Mouse (Mus musculus): ENCODE measurements around the gene Traf3ip1. TPM values are rescaled to one million over a fixed set of nuclear protein-coding genes. Genes with fewer than 3 reads are reported as not detected.

Gene Traf3ip1
- polyA plus RNA-seq, 1 experiment from 2014 or later: 2.5 TPM

- Histone ChIP-seq H3K9ac (peak overlapping the region; percentile 71), H3K4me2 (peak overlapping the region; percentile 67), H3K4me3 (replicated peaks) (peak overlapping the region; percentile 40), H3K9me3 (replicated peaks) (no peaks in the 10 kb centered on the region), H3K27ac (peak overlapping the region; percentile 95), H3K36me3 (no peaks in the 10 kb centered on the region), H3K4me1 (replicated peaks) (peaks cover 74% of the 10 kb centered on the region), H3K27me3 (no peaks in the 10 kb centered on the region)
- ATAC-seq (ENCODE audit: low read depth): peak; percentile 19
- 56% methylated on average over 19 of the region's 19 CpGs for WGBS (ENCODE audit: insufficient replicate concordance)
- DNase-seq: peak; percentile 40
Measured at GRCm38 (mm10) chr1:91533961-91534723, 39.7 kb downstream of the Traf3ip1 start.

- no peaks in the 10 kb centered on the region for H3K27me3 ChIP-seq
- 45% methylated on average over 22 of the region's 22 CpGs for WGBS (ENCODE audit: insufficient replicate concordance)
- ATAC-seq (ENCODE audit: low read depth) (no peak), DNase-seq (peak; percentile 24)
- H3K9me3 ChIP-seq (replicated peaks): no peaks in the 10 kb centered on the region
- no peaks in the 10 kb centered on the region; the same call in 1 of the 2 replicates for H3K36me3 ChIP-seq
- peak overlapping the region; percentile 99 for H3K27ac ChIP-seq
- peak overlapping the region; percentile 96 for H3K4me2 ChIP-seq
- peaks cover 85% of the 10 kb centered on the region for H3K4me1 ChIP-seq (replicated peaks)
- peak overlapping the region; percentile 85; the same call in 1 of the 2 replicates for H3K4me3 ChIP-seq (replicated peaks)
- H3K9ac ChIP-seq: peak overlapping the region; percentile 88
Measured at GRCm38 (mm10) chr1:91537786-91538569, 43.5 kb downstream of the Traf3ip1 start.

DNA sequence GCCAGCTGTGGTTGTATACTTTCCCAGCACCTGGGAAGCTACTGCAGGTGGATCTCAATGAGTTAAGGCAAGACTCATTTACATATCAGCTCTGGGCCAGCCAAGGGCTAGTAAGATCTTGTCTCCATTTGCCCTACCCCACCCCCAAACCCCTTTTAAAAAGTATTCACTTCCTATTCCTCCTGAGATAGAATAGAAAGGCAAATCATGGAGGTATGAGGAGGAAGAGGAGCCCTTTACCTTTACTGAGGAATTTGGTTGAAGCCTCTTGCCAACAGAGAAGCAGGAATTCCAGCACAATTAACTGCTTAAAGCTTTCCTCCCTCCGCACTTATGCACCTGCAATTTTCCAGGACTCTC lies 44.1 kb downstream of the Traf3ip1 start:
- Histone ChIP-seq H3K9me3 (replicated peaks) (no peaks in the 10 kb centered on the region), H3K27me3 (no peaks in the 10 kb centered on the region), H3K36me3 (no peaks in the 10 kb centered on the region; the same call in 1 of the 2 replicates), H3K4me3 (replicated peaks) (peak overlapping the region; percentile 85), H3K4me1 (replicated peaks) (peaks cover 85% of the 10 kb centered on the region), H3K27ac (peak overlapping the region; percentile 99), H3K9ac (peak overlapping the region; percentile 88), H3K4me2 (peak overlapping the region; percentile 96)
- DNase-seq: no peak
- ATAC-seq (ENCODE audit: low read depth): no peak
- 36% methylated on average over 1 of the region's 1 CpGs for WGBS (ENCODE audit: insufficient replicate concordance)

GRCm38 (mm10) chr1:91539246-91539645 lies 44.8 kb downstream of the Traf3ip1 start:
- no peaks in the 10 kb centered on the region for H3K27me3 ChIP-seq
- H3K9ac ChIP-seq: peak overlapping the region; percentile 88
- peaks cover 3% of the 10 kb centered on the region for H3K36me3 ChIP-seq
- H3K9me3 ChIP-seq (replicated peaks): no peaks in the 10 kb centered on the region
- 4% methylated on average over 6 of the region's 6 CpGs for WGBS (ENCODE audit: insufficient replicate concordance)
- H3K4me2 ChIP-seq: peak overlapping the region; percentile 96
- DNase-seq (peak; percentile 49), ATAC-seq (ENCODE audit: low read depth) (peak; percentile 27)
- H3K4me3 ChIP-seq (replicated peaks): peak overlapping the region; percentile 85
- peak overlapping the region; percentile 99 for H3K27ac ChIP-seq
- H3K4me1 ChIP-seq (replicated peaks): peaks cover 84% of the 10 kb centered on the region

- Histone ChIP-seq H3K36me3 (peaks cover 8% of the 10 kb centered on the region), H3K9ac (peak overlapping the region; percentile 88), H3K27me3 (no peaks in the 10 kb centered on the region), H3K27ac (peak overlapping the region; percentile 99), H3K9me3 (replicated peaks) (no peaks in the 10 kb centered on the region), H3K4me2 (peak overlapping the region; percentile 96), H3K4me1 (replicated peaks) (peaks cover 84% of the 10 kb centered on the region), H3K4me3 (replicated peaks) (peak overlapping the region; percentile 85)
- DNase-seq: peak; percentile 61
- ATAC-seq (ENCODE audit: low read depth): peak; percentile 42
- 1% methylated on average over 22 of the region's 22 CpGs for WGBS (ENCODE audit: insufficient replicate concordance)
Measured at GRCm38 (mm10) chr1:91539704-91540270, 45.3 kb downstream of the Traf3ip1 start.

DNA sequence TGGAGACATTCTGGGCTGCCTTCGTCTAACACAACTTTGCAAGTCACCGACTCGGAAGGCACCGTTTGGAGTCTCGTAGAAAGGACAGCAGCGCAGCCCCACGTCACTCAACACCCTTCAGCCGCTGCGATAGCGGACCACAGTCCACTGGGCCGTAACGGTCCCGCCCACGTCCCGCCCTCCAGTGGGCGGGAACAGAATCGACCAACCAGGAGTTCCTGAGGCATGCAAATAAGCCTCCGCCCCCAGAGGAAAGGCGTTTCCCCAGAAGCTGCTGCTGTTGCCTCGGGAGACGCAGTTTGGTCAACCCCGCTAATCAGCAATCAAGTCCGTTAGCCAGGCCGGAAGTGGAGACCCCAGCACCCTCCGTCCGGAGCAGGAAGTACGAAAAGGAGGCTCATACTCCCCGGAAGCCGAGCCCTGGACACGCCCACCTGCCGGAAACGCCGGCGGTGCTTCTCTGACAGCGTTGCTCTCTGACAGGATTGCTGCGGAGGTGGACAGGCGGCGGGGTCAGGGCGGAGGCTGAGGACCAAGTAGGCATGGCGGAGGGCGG lies 45.9 kb downstream of the Traf3ip1 start, which contains the start of gene Asb1:
TSS of gene Asb1 (plus strand) at position 274 of the 556 bp plus-strand sequence.
- Histone ChIP-seq H3K9ac (peak within 1 kb of the TSS; percentile 95), H3K4me1 (replicated peaks) (peaks cover 84% of the 10 kb centered on the region)
- under 1% methylated on average over 41 of the region's 41 CpGs for WGBS (ENCODE audit: insufficient replicate concordance)

GRCm38 (mm10) chr1:91541042-91541592 lies 46.7 kb downstream of the Traf3ip1 start:
- peaks cover 21% of the 10 kb centered on the region for H3K36me3 ChIP-seq
- H3K9me3 ChIP-seq (replicated peaks): no peaks in the 10 kb centered on the region
- H3K9ac ChIP-seq: peak overlapping the region; percentile 95
- ATAC-seq (ENCODE audit: low read depth): no peak
- peak overlapping the region; percentile 99 for H3K27ac ChIP-seq
- H3K4me1 ChIP-seq (replicated peaks): peaks cover 86% of the 10 kb centered on the region
- 12% methylated on average over 15 of the region's 15 CpGs for WGBS (ENCODE audit: insufficient replicate concordance)
- peak overlapping the region; percentile 96 for H3K4me2 ChIP-seq
- no peaks in the 10 kb centered on the region for H3K27me3 ChIP-seq
- DNase-seq: peak; percentile 27
- H3K4me3 ChIP-seq (replicated peaks): peak overlapping the region; percentile 85

More for the DNA sequence above, 45.9 kb downstream of the Traf3ip1 start, which contains the start of gene Asb1:
- DNase-seq (peak; percentile 95), ATAC-seq (ENCODE audit: low read depth) (peak; percentile 88)
- no peaks in the 10 kb centered on the region for H3K27me3 ChIP-seq
- peaks cover 14% of the 10 kb centered on the region for H3K36me3 ChIP-seq
- peak within 1 kb of the TSS; percentile 99 for H3K27ac ChIP-seq
- H3K4me3 ChIP-seq (replicated peaks): peak within 1 kb of the TSS; percentile 85
- H3K4me2 ChIP-seq: peak within 1 kb of the TSS; percentile 96
- H3K9me3 ChIP-seq (replicated peaks): no peaks in the 10 kb centered on the region

- Histone ChIP-seq H3K4me1 (replicated peaks) (peaks cover 78% of the 10 kb centered on the region), H3K9me3 (replicated peaks) (no peaks in the 10 kb centered on the region), H3K27ac (peak overlapping the region; percentile 95), H3K4me2 (peak overlapping the region; percentile 78), H3K4me3 (replicated peaks) (peak overlapping the region; percentile 53), H3K36me3 (peaks cover 47% of the 10 kb centered on the region), H3K9ac (peak overlapping the region; percentile 60), H3K27me3 (no peaks in the 10 kb centered on the region)
- ATAC-seq (ENCODE audit: low read depth): peak; percentile 16
- peak; percentile 44 for DNase-seq
- WGBS (ENCODE audit: insufficient replicate concordance): 47% methylated on average over 4 of the region's 4 CpGs
Measured at GRCm38 (mm10) chr1:91543974-91544373, 49.5 kb downstream of the Traf3ip1 start.

GRCm38 (mm10) chr1:91545226-91545625 lies 50.8 kb downstream of the Traf3ip1 start:
- Histone ChIP-seq H3K4me2 (peak overlapping the region; percentile 78), H3K27me3 (no peaks in the 10 kb centered on the region), H3K4me1 (replicated peaks) (peaks cover 72% of the 10 kb centered on the region), H3K9ac (peak overlapping the region; percentile 60), H3K27ac (peak overlapping the region; percentile 95), H3K36me3 (peaks cover 60% of the 10 kb centered on the region), H3K4me3 (replicated peaks) (peak overlapping the region; percentile 53), H3K9me3 (replicated peaks) (no peaks in the 10 kb centered on the region)
- ATAC-seq (ENCODE audit: low read depth): peak; percentile 27
- peak; percentile 52 for DNase-seq
- WGBS (ENCODE audit: insufficient replicate concordance): 57% methylated on average over 1 of the region's 1 CpGs

DNA sequence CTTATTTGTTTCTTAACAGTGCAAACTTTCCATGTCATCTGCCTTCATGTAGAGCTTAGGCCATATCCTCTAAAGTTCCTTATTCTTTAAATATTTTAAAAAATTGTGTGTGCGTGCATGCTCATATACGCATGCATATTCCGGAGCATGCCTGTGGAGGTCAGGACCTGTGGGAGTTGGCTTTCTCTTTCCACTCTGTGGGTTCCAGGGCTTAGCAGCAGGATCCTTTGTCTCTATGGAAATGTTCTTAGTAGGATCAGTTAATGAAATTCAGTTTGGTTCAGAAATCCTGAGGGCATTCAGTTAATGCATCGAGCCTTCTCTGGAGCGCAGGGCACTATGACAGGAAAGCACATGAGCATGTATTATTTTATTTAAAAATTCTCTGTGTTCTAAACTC lies 53.1 kb downstream of the Traf3ip1 start:
- Histone ChIP-seq H3K9me3 (replicated peaks) (no peaks in the 10 kb centered on the region), H3K36me3 (peaks cover 77% of the 10 kb centered on the region), H3K9ac (no peak overlapping the region), H3K4me3 (replicated peaks) (no peak overlapping the region), H3K4me1 (replicated peaks) (peaks cover 56% of the 10 kb centered on the region), H3K27me3 (no peaks in the 10 kb centered on the region), H3K4me2 (no peak overlapping the region), H3K27ac (peak overlapping the region; percentile 95)
- 97% methylated on average over 5 of the region's 5 CpGs for WGBS (ENCODE audit: insufficient replicate concordance)
- no peak for ATAC-seq (ENCODE audit: low read depth)
- DNase-seq: no peak
